Mouse (Mus musculus): ENCODE measurements around the gene Tomt.

DNA sequence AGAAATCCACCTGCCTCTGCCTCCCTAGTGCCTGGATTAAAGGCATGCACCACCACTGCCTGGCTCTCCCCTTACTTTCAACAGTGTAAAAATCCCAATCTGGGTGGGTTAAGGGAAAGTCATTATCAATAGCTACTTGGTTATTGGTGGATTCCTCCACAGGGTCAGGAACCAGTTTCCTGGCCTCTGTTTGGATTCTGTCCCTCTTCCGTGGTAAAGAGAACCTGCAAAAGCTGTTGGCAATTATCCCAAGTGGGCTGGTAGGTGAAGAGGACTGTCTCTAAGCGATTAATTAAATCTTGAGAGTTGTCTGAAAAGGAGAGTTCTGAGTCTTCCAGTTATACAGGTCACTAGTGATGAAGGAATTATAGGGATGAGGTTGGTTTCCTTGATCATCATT is 32.2 kb upstream of the Tomt start:
- no peak for TF ChIP-seq CTCF (IDR thresholded peaks at IDR 0.05; ENCODE audit: low read depth, low read length)
- no peak for TF ChIP-seq POLR2A (IDR thresholded peaks at IDR 0.05; ENCODE audit: extremely low read depth, insufficient read depth, low read length)

All from liver, adult 2 months (tissue).